Mouse (Mus musculus) right cerebral cortex, adult 2 months (tissue): ENCODE measurements around the gene Gpr180.
A peak's percentile ranks its signal among the peaks of the same experiment; 100 is the strongest.

Source experiments
- DNase-seq, 2 experiments: peaks; one replicate each; pipeline ENCODE4 v3.0.0; 2021 to 2022; ENCODE audit warnings: low spot score in 2 of 2

Gpr180 gene

GRCm38 (mm10) chr14:118203031-118203430 lies 66.1 kb downstream of the Gpr180 start:
- DNase-seq, result no peak

- DNase-seq, result no peak
These were observed 70.4 kb downstream of the Gpr180 start for GRCm38 (mm10) chr14:118207347-118207746.

GRCm38 (mm10) chr14:118209642-118210041 lies 72.7 kb downstream of the Gpr180 start:
- DNase-seq, result peak; percentile 46 to 51

DNA sequence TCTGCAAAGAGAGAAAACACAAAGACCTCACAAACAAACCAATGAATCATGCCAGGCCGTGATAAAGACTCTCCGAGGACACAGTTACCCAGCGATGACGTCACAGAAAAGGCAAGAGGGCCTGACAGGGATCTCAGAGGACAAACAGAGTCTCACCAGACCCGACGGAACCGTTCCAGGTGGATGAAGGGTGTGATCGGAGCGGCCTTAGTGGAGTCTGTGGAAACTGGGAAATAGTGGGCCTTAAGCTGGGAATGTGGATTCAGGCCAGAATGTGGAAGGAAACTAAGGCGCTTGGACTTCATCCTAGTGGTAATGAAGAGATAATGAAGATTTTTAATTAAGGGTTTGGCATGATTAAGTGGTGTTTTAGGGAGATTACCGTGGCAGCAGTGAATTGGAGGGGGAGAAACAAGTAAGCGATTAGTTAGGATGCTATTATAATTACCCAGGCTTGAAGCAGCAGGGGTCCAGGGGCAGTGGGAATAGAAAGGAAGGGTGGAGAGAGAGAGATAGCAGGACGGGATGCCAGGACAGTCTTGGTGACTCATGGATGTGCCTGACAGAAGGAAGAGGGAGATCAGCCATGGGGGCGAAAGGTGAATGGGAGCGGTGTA lies 75.3 kb downstream of the Gpr180 start:
- no peak for DNase-seq
